Mouse (Mus musculus) layer of hippocampus, adult 8-10 months (tissue): ENCODE data around the gene Spag5. TPM values are rescaled to one million over a fixed set of nuclear protein-coding genes. Genes with fewer than 3 reads are reported as not detected.
A peak's percentile ranks its signal among the peaks of the same experiment; 100 is the strongest.

ENCODE experiments used
- DNase-seq, 2 experiments: peaks; one replicate each; pipeline ENCODE4 v3.0.0; 2022; ENCODE audit warnings: low spot score in 2 of 2
- total RNA-seq, 4 experiments: library from RNA; stranded (reverse); gene quantifications; 2 replicates each; pipeline ENCODE4 v1.2.4; 2022

The Spag5 gene
- total RNA-seq, 4 experiments from 2014 or later, result 5.8 to 9.4 (median 7.1) TPM

DNA sequence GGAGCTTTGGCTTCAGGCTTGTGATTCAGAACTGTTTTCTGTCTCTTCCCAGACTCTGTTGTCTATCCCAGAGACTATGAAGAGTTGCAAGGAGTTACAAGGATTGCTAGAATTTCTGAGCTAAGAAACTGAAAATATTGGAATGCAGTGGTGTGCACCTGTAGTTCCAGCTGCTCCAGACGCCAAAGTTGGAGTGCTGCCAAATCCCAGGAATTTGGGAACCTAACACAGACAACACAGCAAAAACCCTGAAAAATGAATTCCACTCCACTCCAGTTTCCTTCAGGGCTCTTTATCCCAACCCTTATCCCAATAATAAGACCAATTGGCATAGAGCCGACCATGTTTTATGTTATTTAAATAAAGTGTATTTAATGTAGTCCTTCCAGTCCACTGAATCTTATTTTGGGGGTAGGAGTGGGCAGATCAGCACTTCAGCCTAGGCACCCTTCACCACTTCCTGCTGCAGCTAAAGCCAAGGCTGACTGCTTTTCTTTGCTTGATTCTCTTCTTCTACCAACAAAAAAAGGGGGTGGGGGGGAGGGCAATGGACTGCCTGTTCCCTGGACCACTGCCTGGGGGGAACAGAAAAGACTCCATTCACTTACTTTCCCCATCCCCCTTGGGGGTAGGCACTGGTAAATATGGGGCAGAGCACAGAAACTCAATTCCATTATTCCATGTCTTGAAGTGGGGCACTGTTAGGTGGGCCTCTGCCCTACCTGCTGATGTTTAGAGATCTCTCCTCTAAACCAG is 20.9 kb downstream of the Spag5 start:
- no peak for DNase-seq

DNA sequence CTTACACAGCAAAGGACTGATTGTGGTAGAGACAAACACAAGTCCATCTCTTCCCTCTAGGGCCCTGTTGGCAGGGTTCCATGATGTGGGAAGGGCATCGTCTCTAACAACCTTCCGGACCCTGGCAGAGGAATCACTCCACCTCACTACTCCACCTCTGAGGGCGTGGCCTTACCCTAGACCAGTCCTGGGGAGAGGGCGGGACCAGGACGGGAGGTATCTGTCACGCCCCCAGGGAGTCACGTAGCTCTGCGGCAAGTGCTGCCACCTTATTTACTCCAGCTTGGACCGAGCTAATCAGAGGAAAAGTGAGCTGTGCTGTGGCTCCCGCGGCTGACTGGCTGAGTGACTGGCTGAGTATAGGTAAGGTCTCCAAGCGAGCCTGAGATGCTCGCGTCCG is 21.5 kb downstream of the Spag5 start, which contains the start of gene Aldoc:
TSS of gene Aldoc (plus strand) at position 109 of the 400 bp plus-strand sequence.
- DNase-seq, result peak; percentile 83 to 90

DNA sequence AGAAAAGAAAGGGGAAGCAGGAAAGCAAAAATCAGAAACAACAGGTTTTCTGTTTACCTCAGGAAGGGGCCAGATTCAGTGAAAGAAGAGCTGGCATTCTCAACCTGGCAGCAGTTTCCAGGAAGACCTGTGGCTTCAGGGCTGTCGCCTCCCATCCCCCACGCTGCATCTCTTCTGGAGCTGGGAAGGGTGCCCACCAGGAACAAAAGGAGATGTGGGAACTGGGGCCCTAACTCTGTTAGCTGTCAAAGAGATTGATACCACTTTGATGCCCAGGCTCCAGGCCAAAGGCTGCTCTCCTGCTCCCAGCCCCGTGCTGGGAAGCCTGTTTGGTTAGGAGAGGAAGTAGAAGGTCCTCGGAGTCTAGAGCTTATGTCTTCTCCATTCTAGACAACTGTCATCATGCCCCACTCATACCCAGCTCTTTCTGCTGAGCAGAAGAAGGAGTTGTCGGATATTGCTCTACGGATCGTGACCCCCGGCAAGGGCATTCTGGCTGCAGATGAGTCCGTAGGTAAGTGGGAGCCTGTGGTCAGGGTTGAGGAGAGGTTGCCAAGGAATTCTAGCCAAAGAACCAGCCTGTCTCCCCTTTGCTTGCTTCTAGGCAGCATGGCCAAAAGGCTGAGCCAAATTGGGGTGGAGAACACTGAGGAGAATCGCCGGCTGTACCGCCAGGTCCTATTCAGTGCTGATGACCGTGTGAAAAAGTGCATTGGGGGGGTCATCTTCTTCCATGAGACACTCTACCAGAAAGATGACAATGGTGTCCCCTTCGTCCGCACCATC is 22.9 kb downstream of the Spag5 start:
- DNase-seq, result no peak

DNA sequence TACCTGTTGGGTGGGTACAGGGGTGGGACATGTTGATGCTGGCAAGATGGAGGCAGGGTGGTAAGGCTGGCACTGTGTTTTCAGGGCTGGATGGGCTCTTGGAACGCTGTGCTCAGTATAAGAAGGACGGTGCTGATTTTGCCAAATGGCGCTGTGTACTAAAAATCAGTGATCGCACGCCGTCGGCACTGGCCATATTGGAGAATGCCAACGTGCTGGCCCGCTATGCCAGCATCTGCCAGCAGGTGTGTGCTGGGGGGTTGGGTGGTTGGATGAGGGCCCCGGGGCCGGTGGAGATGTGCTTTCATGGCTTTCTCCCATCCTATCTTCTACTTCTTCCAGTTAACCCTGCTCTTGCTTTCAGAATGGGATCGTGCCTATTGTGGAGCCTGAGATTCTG is 23.6 kb downstream of the Spag5 start:
- DNase-seq, result no peak

DNA sequence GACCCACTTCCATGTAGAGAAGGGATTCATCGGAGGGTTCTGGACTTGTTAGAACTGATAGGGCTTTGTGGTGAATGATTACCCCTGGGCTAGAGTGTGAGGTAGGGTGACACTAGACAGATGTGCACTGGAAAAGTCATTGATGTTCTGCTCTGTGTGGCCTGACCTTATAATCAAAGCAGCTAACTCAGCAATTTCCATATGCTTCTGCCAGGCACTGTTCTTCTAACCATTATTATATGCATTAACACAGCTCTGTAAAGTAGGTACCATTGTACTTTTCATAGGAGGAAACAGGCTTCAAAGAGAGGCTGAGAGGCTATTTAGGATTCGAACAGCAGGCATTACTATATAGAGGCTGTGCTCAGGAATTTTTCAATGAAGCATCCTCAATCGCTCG is 25.9 kb downstream of the Spag5 start:
- no peak for DNase-seq

DNA sequence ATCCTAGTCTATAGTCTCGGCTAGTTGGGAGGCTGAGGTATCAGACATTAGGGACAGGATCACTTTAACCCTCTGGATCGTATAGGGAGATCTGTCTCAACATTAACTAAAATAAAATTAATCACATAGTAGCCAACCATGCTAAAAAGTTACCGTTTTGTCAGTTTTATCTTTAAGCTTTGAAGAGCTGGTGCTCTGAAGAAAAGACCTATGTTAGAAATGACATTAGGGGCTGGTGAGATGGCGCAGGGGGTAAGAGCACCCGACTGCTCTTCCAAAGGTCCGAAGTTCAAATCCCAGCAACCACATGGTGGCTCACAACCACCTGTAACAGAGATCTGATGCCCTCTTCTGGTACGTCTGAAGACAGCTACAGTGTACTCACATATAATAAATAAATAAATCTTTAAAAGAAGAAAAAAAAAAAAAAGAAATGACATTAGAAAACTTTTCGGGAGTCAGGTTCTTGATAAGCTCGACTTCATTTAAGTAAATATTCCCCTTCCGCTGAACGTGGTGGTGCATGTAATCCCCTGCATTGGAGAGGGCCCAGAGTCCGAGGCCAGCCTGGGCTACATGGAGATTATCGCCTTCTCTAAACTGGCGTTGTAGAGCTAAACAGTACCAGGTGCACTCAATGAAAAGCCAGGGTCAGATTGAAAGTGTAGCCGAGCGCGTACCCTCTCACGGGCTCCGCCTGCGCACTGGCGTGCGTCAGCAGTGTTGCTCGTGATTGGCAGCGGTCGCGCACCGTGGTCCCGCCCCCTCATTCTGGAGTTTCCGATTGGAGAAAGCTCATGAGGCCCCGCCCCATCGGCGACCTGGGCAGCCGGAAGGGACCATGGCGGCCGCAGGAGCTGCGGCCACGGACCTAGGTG is 26.5 kb downstream of the Spag5 start, which contains the start of gene Pigs:
TSS of gene Pigs (plus strand) at position 782 of the 878 bp plus-strand sequence.
- DNase-seq, result peak; percentile 92 to 96

DNA sequence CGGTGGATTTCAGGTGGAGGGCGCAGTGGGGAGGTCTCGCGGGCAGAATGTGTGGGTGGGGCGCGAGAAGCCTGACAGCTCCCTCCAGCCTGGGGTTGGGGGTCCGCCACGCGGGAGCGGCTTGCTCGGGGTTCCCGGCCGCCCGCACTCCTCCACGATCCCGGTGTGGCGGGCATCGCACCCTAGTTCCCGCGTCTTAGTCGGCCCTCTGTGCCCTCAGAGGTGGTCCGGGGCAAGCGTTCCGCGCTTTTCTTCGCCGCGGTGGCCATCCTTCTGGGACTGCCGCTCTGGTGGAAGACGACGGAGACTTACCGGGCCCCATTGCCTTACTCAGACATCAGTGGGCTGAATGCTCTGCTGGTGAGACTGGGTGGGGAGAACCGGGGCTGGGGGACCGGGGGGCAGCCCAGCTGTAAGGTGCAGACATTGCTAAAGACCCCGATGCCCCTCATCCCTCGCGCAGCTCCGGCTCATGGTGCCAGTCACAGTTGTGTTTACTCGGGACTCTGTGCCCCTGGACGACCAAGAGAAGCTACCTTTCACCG is 27.3 kb downstream of the Spag5 start:
- DNase-seq, result no peak

DNA sequence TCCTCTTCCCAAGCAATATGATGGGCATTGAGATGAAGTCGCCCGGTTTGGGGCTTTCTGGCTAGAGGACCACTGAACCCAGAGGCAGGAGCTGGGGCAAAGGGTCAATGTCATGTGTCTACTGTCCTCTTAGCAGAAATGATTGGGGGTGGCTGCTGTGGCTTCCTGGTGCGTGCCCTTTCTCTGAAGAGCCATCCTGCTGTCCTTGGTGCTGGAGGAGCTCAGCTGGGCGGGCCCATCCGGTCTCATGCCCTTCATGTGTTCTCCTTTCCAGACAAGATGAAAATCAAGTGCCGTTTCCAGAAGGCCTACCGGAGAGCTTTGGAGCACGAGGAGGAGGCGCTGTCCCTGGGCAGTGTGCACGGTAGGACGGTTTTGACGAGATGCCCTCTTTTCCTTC is 31.3 kb downstream of the Spag5 start:
- no peak for DNase-seq

DNA sequence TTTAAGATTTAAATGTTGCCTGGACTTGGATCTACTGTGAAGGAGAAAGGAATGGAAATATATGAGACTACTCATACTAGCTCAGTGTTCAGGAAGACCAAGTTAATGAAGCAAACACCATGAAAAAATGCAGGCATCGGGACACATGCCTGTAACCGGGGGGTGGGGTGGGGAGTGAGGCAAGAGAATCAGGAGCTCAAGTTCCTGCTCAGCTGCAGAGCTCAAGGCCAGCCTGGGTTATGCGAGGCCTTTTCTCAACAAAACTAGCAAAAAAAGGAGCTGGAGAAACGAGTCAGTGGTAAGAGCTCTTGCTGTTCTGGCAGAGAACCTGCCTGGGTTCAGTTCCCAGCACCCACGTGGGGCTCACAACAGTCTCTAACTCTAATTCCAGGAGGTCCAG is 32.7 kb downstream of the Spag5 start:
- no peak for DNase-seq

DNA sequence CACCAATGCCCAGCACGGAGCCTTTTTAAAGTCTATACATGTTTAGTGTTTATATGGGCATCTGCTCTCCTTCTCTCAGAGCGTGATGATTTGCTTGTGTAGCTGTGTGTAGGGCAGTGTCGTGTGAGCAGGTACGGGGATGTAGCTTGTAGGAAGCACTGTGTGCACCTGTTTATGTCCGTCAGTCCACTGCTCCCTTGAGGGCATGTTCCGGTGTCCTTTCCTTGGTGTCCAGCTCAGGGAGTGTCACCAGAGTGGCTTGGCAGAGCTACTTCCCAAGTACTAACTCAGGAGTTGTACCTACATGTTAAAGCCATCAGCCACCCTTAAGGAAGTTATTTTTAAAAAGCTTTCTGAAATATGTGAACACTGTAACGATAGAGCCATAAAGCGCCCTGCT is 35.7 kb downstream of the Spag5 start:
- DNase-seq, result no peak

DNA sequence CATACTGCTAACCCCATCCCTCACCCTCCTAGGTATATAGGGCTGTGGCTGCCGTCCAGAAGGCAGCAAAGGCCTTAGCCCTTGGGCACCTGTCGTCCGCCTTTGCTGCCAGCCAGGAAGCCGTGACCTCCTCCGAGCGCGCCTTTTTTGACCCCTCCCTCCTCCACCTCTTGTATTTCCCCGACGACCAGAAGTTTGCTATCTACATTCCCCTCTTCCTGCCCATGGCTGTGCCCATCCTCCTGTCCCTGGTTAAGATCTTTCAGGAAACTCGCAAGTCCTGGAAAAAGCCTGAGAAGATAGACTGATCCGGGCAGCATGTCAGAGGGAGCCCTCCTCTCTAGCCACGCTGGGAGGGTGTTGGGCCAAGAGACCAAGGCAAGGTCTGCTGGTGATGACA is 40.4 kb downstream of the Spag5 start:
- DNase-seq, result no peak

DNA sequence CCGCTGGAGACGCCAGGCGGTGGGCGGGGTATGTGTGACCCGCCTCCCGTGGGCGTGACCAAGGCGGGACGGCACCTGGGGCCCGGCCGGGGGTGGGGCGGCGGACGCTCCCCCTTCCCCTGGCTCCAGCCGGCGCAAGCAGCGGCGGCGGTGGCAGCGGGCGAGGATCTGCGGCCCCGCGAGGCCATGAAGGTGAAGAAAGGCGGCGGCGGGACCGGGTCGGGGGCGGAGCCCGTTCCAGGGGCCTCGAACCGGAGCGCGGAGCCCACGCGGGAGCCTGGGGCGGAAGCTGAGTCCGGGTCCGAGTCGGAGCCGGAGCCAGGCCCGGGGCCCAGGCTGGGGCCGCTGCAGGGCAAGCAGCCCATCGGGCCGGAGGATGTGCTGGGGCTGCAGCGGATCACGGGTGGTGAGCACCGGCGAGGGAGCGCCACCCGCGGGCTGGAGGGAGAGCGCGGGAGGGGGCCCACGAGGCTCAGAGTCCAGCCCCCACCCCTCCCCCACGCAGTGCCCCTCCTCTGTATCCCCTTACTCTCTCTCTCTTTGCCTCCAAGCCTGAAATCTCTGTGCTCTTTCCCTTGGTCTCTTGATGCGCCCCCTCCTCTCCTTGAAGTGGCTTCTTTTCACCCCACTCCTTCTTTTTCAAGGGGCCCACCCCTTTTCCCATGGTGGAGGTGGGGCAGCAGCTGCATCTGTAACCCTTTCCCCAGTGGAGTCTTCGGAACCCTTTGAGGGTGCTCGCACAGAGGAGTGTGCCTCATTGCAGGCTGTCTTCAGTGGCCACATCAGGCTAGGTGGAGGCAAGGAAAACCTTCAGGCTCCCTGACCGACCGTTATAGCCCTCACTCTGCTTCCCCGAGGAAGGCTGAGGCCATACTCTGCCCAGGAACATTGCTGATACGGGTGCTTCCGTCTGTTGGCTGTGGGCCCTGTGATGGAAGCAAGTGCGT is 42.3 kb downstream of the Spag5 start, which contains the start of gene Unc119:
TSS of gene Unc119 (plus strand) at position 102 of the 947 bp plus-strand sequence.
- peak in 1 of 2 experiments; percentile 61 for DNase-seq

DNA sequence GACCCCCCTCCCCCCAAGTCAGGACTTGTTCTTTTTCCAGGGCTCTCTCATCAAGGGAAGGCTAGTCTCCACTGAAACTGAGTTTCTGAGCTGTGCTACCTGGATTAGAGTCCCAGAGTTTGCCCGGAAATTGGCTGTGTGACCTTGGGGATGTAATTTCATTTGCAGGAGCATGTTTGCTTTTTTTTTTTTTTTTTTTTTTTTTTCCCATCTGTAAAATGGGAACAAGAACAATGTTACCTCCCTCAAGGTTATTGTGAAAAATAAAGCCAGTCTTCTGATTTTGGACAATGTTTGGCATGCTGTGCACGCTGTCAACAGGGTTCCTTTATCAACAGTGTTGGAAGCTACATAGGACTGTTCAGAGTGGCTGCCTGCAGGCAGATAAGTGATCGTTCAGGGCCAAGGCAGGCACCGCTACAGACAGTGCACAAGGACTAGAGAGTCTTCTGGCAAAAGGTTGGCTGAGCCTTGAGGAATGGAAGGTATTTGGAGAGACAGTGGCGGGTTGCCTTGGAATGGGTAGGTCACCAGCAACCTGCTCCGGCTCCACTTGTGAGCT is 43.1 kb downstream of the Spag5 start:
- no peak for DNase-seq

DNA sequence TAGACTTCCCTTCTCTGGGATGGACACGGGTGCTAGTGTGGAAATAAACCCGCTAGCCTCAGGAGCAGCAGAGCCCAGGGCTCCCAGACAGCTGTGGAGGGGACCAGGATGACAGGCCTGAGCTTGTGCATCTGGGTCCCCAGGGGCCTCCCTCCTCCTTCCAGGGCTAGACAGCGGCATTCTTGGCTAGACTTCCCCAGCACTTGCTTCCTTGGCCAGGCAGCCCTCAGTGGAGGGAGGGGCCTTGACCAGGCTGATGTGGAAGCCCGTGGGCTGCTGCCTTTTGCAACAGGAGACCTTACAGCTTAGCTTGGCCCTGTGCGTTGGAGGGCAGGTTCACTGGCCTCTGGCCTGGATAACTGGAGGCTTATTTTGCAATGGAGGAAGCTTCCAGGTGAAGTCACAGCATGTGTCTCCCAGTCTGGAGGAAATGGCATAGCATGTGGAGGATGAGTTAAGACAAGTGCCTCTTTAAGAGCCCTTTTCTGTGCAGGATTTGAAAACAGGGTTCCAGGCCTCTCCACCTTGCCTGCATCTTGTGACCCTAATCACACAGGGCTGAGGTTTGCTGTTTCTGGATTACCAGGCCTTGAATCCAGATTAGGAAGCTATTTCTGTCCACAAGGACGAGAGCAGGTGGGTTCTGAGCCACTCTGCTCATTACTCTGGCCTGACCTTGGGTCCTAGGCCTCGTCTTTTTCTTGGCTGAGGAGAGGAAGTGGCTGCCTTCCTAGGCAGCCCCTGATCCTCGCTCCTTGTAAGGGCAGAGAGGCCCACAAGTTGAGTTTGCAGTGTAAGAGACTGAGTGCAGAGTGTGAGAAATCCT is 43.8 kb downstream of the Spag5 start:
- DNase-seq, result no peak

DNA sequence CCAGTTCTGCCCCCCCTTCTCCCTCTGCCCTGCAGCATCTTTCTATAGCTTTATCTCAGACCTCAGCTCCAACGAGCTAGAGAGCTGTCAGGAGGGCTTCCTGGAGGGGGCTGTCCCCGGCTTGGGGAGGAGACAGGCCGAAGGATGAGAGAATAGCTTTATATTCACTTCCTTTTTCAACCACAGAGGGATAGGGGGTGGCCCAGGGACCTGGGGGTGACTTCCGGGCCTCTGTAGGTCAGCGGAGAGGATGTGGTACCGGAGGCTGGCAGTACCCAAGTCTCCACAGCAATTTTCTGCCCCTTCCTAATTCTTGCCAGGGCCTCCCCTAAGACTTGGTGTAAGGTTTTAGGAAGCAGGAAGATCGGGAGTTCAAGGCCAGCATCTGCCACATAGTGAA is 44.5 kb downstream of the Spag5 start:
- DNase-seq, result no peak

DNA sequence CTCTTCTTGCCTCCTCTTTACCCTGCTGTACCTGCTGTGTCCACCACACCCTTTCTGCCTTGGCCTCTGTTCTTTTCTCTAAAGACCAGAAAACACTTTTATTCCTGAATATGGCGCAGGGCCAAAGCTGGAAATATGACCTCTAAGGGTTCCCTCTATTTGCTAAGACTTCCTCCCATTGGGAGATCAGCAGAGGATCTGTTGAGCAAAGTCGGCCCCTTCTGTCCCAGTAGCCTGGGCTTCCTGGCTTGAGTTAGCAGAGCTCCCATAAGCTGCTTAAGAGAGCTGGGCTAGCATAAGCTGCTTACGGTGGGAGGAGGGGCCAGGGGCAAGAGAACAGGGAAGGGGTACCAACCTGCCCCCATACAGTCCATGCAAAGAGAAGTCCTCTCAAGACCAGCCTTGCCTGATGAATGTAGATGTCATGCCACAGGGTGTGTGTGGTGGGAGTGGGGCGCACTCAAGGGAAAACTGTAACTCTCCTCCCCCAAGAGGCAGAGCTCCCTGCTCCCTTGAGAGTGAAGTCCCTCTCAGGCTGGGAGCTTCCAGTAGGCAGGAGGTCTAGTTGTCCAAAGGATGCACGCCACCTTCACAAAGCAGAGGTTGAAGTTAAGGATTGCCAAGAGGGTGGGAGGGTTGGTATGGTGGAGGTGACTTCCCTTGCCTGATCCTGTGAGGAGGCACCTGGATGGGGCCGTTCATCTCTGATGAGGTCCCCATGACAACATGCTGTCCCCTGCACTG is 45.2 kb downstream of the Spag5 start:
- DNase-seq, result no peak

DNA sequence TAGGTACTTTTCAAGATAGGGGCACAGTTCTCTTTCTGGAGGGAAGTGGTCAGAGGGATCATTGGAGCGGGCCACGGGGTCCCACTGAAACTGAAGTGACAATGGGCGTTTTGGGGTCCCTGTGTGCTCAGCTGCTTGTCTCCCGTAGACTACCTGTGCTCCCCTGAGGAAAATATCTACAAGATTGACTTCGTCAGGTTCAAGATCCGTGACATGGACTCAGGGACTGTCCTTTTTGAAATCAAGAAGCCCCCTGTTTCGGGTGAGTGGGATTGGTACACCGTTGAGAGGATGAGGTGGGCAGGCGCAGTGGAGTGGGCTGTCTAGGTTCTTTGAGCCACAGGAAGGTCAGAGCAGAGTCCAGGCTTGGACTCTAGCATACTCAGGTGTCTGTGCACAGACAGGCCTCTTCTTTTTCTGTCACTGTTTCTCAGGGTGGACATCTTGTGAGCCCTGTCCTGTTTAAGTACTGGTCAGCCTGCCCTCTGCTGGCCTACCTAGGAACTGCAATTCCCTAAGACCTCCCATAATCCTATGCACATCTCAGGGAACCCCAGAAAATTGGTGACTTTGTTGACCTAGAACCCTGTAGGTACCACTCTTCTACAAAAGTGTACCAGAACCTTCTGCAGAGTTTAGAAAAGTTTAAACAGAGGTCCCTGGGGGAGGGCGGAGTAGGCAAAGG is 45.9 kb downstream of the Spag5 start:
- peak in 1 of 2 experiments; percentile 80 for DNase-seq

DNA sequence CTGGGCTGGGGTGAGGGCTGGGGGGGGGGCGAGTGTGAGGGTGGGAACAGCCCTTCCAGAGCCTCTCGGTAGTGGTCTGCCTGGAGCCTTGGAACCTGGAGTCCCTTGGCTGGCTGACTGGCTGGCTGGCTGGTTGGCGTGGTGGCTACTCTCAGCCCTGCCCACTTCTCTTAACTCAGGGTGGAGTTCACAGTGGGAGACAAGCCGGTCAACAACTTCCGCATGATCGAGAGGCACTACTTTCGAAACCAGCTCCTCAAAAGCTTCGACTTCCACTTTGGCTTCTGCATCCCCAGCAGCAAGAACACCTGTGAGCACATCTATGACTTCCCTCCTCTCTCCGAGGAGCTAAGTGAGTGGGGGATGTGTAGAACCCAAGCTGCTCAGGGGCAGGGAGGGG is 46.6 kb downstream of the Spag5 start:
- DNase-seq, result no peak
